Comparison of ENCODE assay signal across 43 mouse cellular contexts in the genomic region with DNA sequence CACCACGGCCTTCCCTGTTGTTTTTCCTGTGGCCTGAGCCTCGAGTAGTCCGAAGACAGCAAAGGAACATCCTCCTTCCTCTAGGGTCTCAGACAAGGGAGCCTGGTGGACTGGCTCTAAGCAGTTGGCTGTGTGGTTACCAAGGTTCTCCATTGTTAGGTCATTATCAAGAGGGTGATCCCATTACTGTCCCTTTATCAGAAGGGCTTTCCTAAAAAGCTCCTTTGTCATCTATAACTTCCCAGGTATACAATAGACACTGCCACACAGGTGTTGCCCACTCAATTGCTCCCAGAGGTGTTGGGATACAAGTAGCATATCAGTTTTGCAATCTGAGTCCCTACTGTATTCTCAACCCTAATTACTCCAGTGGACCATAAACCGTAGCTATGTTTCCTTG. TPM values are rescaled to one million over a fixed set of nuclear protein-coding genes. Genes with fewer than 3 reads are reported as not detected.
"Had no signal": no experiment of that assay in that cellular context is flagged by ENCODE, and none has a peak within 500 bp of the region (broad histone marks: within the 10 kb centered on the region; RNA-seq: fewer than 3 reads in every experiment).

Gene 4930596D02Rik (minus strand): TSS at position 101 of the 400 bp plus-strand sequence.

- H3K4me1 ChIP-seq: heart, embryonic 10.5 days; heart, embryonic 12.5 days; heart, embryonic 13.5 days; heart, embryonic 15.5 days; hindbrain, embryonic 10.5 days; hindbrain, embryonic 12.5 days; hindbrain, embryonic 13.5 days; hindbrain, embryonic 15.5 days; intestine, embryonic 15.5 days; kidney, embryonic 15.5 days had no signal

- DNase-seq: heart, postnatal 10 days; heart, postnatal 14 days; heart, postnatal 36 days; heart, postnatal 4 days; kidney, adult 11 months; kidney, adult 18-20 months; kidney, adult 2 months; kidney, adult 8-10 months; kidney, adult 9 months; kidney, postnatal 10 days; kidney, postnatal 14 days; kidney, postnatal 25 days; kidney, postnatal 36 days; kidney, postnatal 4 days; layer of hippocampus, adult 9-11 months; layer of hippocampus, postnatal 36 days had no signal

- H3K27ac ChIP-seq: heart, embryonic 10.5 days; heart, embryonic 13.5 days; heart, embryonic 15.5 days; hindbrain, embryonic 10.5 days; hindbrain, embryonic 12.5 days; hindbrain, embryonic 13.5 days; hindbrain, embryonic 14.5 days; hindbrain, embryonic 15.5 days; hindbrain, postnatal 0 days; intestine, embryonic 15.5 days; kidney, embryonic 15.5 days; kidney, postnatal 0 days; layer of hippocampus, adult 2 months had no signal

- H3K4me3 ChIP-seq: heart, embryonic 10.5 days; heart, embryonic 12.5 days; heart, embryonic 13.5 days; heart, embryonic 15.5 days; hindbrain, embryonic 10.5 days; hindbrain, embryonic 12.5 days; hindbrain, embryonic 13.5 days; hindbrain, embryonic 15.5 days; intestine, embryonic 15.5 days; kidney, embryonic 15.5 days; layer of hippocampus, adult 2 months had no signal

- H3K36me3 ChIP-seq: heart, embryonic 10.5 days; heart, embryonic 12.5 days; heart, embryonic 13.5 days; heart, embryonic 15.5 days; hindbrain, embryonic 10.5 days; hindbrain, embryonic 12.5 days; hindbrain, embryonic 13.5 days; hindbrain, embryonic 15.5 days; intestine, embryonic 15.5 days; kidney, embryonic 15.5 days had no signal

- H3K27me3 ChIP-seq: heart, embryonic 12.5 days; heart, embryonic 13.5 days; heart, embryonic 15.5 days; hindbrain, embryonic 12.5 days; hindbrain, embryonic 13.5 days; hindbrain, embryonic 15.5 days; intestine, embryonic 15.5 days; kidney, embryonic 15.5 days had no signal

RNA-seq across cellular contexts. Expression of gene 4930596D02Rik, which starts in this region (rescaled TPM):
- polyA plus RNA-seq: heart, embryonic 10.5 days; heart, embryonic 11.5 days; heart, embryonic 12.5 days; heart, embryonic 13.5 days; heart, embryonic 14.5 days; heart, embryonic 15.5 days; heart, embryonic 16.5 days; heart, postnatal 0 days; hindbrain, embryonic 10.5 days; hindbrain, embryonic 11.5 days; hindbrain, embryonic 12.5 days; hindbrain, embryonic 13.5 days; hindbrain, embryonic 14.5 days; hindbrain, embryonic 15.5 days; hindbrain, embryonic 16.5 days; hindbrain, postnatal 0 days; inflammation-experienced regulatory T-cells, adult 6 months; intestine, embryonic 14.5 days; intestine, embryonic 15.5 days; intestine, embryonic 16.5 days; intestine, postnatal 0 days; kidney, embryonic 14.5 days; kidney, embryonic 15.5 days; kidney, embryonic 16.5 days; kidney, postnatal 0 days; large intestine, adult 2 months had no signal
